Mouse (Mus musculus) forebrain, embryonic 14.5 days (tissue): ENCODE measurements around the gene Mafb. TPM values are rescaled to one million over a fixed set of nuclear protein-coding genes. Genes with fewer than 3 reads are reported as not detected.
A peak's percentile ranks its signal among the peaks of the same experiment; 100 is the strongest.

Experiments
- ATAC-seq: fragments of 200-750 bp; cut with Nextera tagmentation; 2 replicates; pipeline ENCODE4 v1.8.0; 2017; ENCODE audit warnings: mild to moderate bottlenecking, moderate library complexity
- DNase-seq: peaks from one replicate; pipeline ENCODE4 v3.0.0-alpha.2; 2015; ENCODE audit warnings: low spot score
- H3K27ac ChIP-seq: fragments of 300-500 bp; sonication (generic); 2 replicates; pipeline ENCODE4 v1.5.1; 2014; ENCODE audit warnings: low read depth, mild to moderate bottlenecking, control low read depth, low read length, moderate library complexity
- H3K27me3 ChIP-seq: fragments of 300-500 bp; sonication (generic); replicated peaks from 2 replicates; pipeline ENCODE4 v1.6.1; 2014; ENCODE audit warnings: low read length, control low read depth, mixed read lengths; ENCODE audit not compliant: control insufficient read depth, insufficient read depth
- H3K36me3 ChIP-seq: fragments of 300-500 bp; sonication (generic); 2 replicates; pipeline ENCODE4 v1.6.1; 2014; ENCODE audit warnings: low read length, control low read depth; ENCODE audit not compliant: control insufficient read depth, insufficient read depth
- H3K4me1 ChIP-seq: fragments of 300-500 bp; sonication (generic); 2 replicates; pipeline ENCODE4 v1.6.1; 2014; ENCODE audit warnings: antibody characterized with exemption, low read length, control low read depth; ENCODE audit not compliant: control insufficient read depth, insufficient read depth
- H3K4me2 ChIP-seq: fragments of 300-500 bp; sonication (generic); 2 replicates; pipeline ENCODE4 v1.6.1; 2014; ENCODE audit warnings: mild to moderate bottlenecking, control low read depth, low read length
- H3K4me3 ChIP-seq: fragments of 300-500 bp; sonication (generic); 2 replicates; pipeline ENCODE4 v1.5.1; 2014; ENCODE audit warnings: low read depth, low read length, control low read depth
- H3K9ac ChIP-seq: fragments of 300-500 bp; sonication (generic); 2 replicates; pipeline ENCODE4 v1.6.1; 2014; ENCODE audit warnings: mild to moderate bottlenecking, low read length, control low read depth, moderate library complexity
- H3K9me3 ChIP-seq: fragments of 300-500 bp; sonication (generic); replicated peaks from 2 replicates; pipeline ENCODE4 v1.6.1; 2016; ENCODE audit warnings: low read length, control low read depth, mixed read lengths; ENCODE audit not compliant: control insufficient read depth
- WGBS: fragments of 180-500 bp; shearing (Covaris S2); extraction: QIAGEN DNeasy Blood & Tissue Kit; methylation state at CpG from one replicate; pipeline ENCODE4 v1.1.7; 2014; 5-methylcytosine and 5-hydroxymethylcytosine counted together
- polyA plus RNA-seq: library from polyadenylated mRNA; unstranded; fragments of >200 nt; fragmentation: Nextera tagmentation; extraction: Ambion mirVana; gene quantifications from 2 replicates; pipeline ENCODE4 v1.2.1, GENCODE M21; 2014

Gene Mafb
- polyA plus RNA-seq, result 6.1 and 8.3 TPM in 2 replicates

GRCm38 (mm10) chr2:160366980-160367338 is at the start of gene Mafb:
Gene Mafb, minus strand, starts transcription at chr2:160367065.
- ATAC-seq, result peak; percentile 92
- H3K9ac ChIP-seq, result peak within 1 kb of the TSS; percentile 81
- H3K4me3 ChIP-seq, result peak within 1 kb of the TSS; percentile 59
- peaks cover 7% of the 10 kb centered on the region; the same call in 1 of the 2 replicates for H3K4me1 ChIP-seq
- no peaks in the 10 kb centered on the region for H3K36me3 ChIP-seq
- WGBS, result 0% methylated on average over 36 of the region's 37 CpGs
- H3K4me2 ChIP-seq, result peak within 1 kb of the TSS; percentile 94
- peaks cover 73% of the 10 kb centered on the region for H3K27me3 ChIP-seq
- H3K9me3 ChIP-seq, result no peaks in the 10 kb centered on the region
- DNase-seq, result peak; percentile 97
- peak within 1 kb of the TSS; percentile 94 for H3K27ac ChIP-seq

DNA sequence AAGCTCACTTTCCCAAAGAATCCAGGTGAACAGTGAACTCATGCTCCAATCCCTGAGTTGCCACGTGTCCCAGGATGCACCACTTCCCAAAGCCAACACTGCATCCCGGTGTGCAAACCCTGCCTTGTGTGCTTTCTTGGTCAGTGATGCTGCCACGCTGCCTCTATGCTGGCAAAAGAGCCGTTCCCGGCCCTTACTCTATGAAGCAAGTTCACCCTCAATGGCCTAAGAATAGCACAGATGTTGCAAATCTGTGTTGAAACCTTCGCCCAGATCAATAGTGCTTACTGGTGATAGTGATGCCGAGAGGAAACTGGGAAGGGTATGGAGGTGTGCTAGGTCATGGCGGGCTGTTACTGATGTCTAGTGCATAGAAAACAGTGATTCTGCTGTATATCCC is 48.3 kb upstream of the Mafb start:
- ATAC-seq (no peak), DNase-seq (no peak)
- no peak overlapping the region for H3K27ac ChIP-seq
- no peak overlapping the region for H3K4me2 ChIP-seq
- no peaks in the 10 kb centered on the region for H3K9me3 ChIP-seq
- H3K4me3 ChIP-seq, result no peak overlapping the region
- no peaks in the 10 kb centered on the region for H3K27me3 ChIP-seq
- WGBS, result 93% methylated on average over 8 of the region's 8 CpGs
- no peaks in the 10 kb centered on the region for H3K4me1 ChIP-seq
- no peak overlapping the region for H3K9ac ChIP-seq
- H3K36me3 ChIP-seq, result no peaks in the 10 kb centered on the region

DNA sequence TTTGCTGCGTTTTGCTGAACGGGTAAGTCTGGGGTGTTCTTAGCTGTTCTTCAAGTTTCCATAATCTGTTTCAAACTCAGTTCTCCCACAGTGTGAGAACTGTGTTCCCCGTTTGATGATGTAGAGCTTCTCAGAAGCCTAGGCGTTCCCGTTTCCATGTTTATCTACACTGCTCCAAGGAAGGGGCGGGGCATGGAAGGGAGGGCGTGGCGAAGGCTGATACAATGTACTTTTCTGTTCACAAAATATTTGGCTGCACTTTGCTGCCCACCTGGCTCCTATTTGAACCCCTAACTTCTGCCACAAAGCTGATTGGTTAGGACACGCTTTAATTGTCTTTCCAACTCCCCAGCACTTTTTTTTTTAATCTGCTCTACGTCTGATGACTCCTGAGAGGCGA is 47.9 kb upstream of the Mafb start:
- ATAC-seq, result no peak
- H3K9me3 ChIP-seq, result no peaks in the 10 kb centered on the region
- H3K4me1 ChIP-seq, result no peaks in the 10 kb centered on the region
- H3K4me3 ChIP-seq, result no peak overlapping the region
- no peaks in the 10 kb centered on the region for H3K36me3 ChIP-seq
- WGBS, result 95% methylated on average over 11 of the region's 11 CpGs
- DNase-seq, result no peak
- H3K27ac ChIP-seq, result no peak overlapping the region
- no peak overlapping the region for H3K9ac ChIP-seq
- H3K27me3 ChIP-seq, result no peaks in the 10 kb centered on the region
- no peak overlapping the region for H3K4me2 ChIP-seq

DNA sequence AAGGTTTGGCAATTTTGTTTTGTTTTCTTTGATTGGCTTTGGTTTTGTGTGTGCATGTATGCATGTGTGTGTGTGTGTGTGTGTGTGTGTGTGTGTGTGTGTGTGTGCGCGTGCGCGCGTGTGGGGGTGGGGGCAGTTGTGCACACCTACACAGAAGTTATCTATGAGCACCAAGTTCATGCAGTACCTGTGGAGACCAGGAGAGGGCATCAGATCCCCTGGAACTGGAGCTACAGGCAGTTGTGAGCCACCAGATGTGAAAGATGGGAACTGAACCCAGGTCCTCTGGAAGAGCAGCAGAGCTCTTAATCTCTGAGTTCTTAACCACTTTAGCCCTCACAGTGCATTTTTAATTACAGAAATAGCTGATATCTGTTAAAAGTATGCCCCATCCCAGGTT is 47.1 kb upstream of the Mafb start:
- H3K4me1 ChIP-seq, result no peaks in the 10 kb centered on the region
- H3K4me3 ChIP-seq, result no peak overlapping the region
- no peak overlapping the region for H3K9ac ChIP-seq
- H3K4me2 ChIP-seq, result no peak overlapping the region
- ATAC-seq (no peak), DNase-seq (no peak)
- 99% methylated on average over 5 of the region's 5 CpGs for WGBS
- H3K27ac ChIP-seq, result no peak overlapping the region
- no peaks in the 10 kb centered on the region for H3K36me3 ChIP-seq
- no peaks in the 10 kb centered on the region for H3K27me3 ChIP-seq
- H3K9me3 ChIP-seq, result no peaks in the 10 kb centered on the region

DNA sequence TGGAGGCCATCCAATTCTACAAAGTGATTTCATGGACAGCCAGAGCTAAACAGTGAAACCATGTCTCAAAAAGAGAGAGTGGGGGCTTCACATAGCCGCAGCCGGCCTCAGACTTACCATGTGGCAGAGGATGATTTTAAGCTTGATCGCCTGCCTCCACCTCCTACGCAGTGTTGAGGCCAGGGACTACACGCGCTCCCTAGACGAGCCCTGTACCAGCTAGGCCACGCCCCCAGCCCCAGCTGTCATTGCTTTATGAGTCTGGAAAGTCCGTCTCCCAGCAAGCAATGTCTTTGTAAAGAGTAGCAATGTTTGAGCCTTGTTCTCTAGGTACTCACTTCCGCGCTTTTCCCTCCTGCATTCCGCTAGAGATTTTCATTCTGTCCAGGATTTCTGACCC is 46.2 kb upstream of the Mafb start:
- H3K9ac ChIP-seq, result no peak overlapping the region
- H3K27ac ChIP-seq, result no peak overlapping the region
- H3K4me3 ChIP-seq, result no peak overlapping the region
- H3K36me3 ChIP-seq, result no peaks in the 10 kb centered on the region
- no peaks in the 10 kb centered on the region for H3K4me1 ChIP-seq
- no peaks in the 10 kb centered on the region for H3K9me3 ChIP-seq
- DNase-seq (peak; percentile 51), ATAC-seq (no peak)
- WGBS, result 51% methylated on average over 12 of the region's 12 CpGs
- H3K4me2 ChIP-seq, result no peak overlapping the region
- H3K27me3 ChIP-seq, result no peaks in the 10 kb centered on the region

DNA sequence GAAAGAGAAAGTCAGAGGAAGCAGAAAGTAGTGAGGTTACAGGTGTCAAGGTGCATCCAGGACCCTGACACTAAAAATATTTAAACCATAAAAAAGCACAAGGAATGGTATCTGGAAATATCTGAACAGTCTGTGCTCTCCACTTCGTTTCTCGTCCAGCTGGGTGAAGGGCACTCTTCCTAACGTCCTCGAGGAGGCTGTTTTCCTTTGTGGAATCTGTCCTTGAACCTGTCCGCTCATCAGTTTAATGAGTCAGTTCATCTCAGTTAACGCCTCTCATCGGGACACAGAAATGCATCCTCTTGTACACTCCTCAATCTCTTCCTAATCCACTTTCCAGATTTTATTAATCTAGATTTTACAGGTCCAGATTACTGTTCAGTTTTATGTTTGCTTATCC is 44.6 kb upstream of the Mafb start:
- Histone ChIP-seq H3K4me3 (no peak overlapping the region), H3K36me3 (no peaks in the 10 kb centered on the region), H3K27ac (no peak overlapping the region), H3K9ac (no peak overlapping the region), H3K27me3 (no peaks in the 10 kb centered on the region), H3K4me1 (no peaks in the 10 kb centered on the region), H3K4me2 (no peak overlapping the region), H3K9me3 (no peaks in the 10 kb centered on the region)
- ATAC-seq (no peak), DNase-seq (no peak)
- WGBS, result 74% methylated on average over 7 of the region's 7 CpGs

DNA sequence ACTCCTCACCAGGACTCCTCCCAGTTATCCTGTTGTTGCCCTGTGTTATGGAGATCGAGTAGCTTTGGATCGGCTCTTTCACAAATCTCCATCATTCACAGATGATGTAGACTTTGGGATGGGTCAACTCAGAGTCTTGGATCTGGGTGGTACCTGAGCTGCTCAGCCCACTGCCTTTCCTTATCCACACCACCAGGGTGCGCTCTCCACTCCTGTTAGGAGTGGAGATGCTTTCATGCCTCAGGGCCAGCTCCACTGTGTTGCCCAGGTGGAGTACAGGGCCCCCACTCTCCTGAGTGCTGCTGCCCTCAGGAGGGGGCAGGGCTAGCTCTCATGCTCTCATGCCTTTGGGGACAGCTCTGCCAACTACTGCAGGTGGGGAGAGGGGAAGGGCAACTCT is 40.9 kb upstream of the Mafb start:
- Histone ChIP-seq H3K27ac (no peak overlapping the region), H3K4me1 (no peaks in the 10 kb centered on the region), H3K9ac (no peak overlapping the region), H3K27me3 (no peaks in the 10 kb centered on the region), H3K4me3 (no peak overlapping the region), H3K4me2 (no peak overlapping the region), H3K9me3 (no peaks in the 10 kb centered on the region), H3K36me3 (no peaks in the 10 kb centered on the region)
- ATAC-seq (no peak), DNase-seq (no peak)
- 88% methylated on average over 3 of the region's 3 CpGs for WGBS

DNA sequence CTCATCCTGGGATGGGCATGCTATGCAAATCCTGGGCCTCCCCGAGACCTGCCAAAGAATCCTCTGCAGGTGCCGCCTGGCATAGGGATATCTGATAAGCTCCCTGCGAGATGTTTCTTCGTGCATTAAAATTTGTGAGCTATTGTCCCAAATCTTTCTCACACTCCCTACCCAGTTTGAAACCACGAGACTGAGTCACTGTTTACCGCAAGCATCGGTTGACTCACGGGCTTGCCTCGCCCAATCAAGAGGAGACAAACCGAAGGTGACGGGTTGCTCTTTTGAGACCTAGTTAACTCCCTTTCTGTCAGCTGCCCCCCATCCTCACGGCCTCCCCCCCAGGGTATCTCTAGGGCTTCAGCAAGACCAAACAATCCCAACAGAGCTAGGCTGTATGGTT is 30.9 kb upstream of the Mafb start:
- Histone ChIP-seq H3K9ac (no peak overlapping the region), H3K4me2 (no peak overlapping the region), H3K27me3 (no peaks in the 10 kb centered on the region), H3K9me3 (no peaks in the 10 kb centered on the region), H3K36me3 (no peaks in the 10 kb centered on the region), H3K4me1 (no peaks in the 10 kb centered on the region), H3K27ac (no peak overlapping the region), H3K4me3 (no peak overlapping the region)
- WGBS, result 83% methylated on average over 12 of the region's 12 CpGs
- ATAC-seq (no peak), DNase-seq (no peak)

- no peak overlapping the region for H3K4me2 ChIP-seq
- no peak overlapping the region for H3K9ac ChIP-seq
- no peaks in the 10 kb centered on the region for H3K36me3 ChIP-seq
- H3K27ac ChIP-seq, result no peak overlapping the region
- H3K27me3 ChIP-seq, result no peaks in the 10 kb centered on the region
- H3K4me1 ChIP-seq, result no peaks in the 10 kb centered on the region
- no peaks in the 10 kb centered on the region for H3K9me3 ChIP-seq
- H3K4me3 ChIP-seq, result no peak overlapping the region
- WGBS, result 74% methylated on average over 7 of the region's 7 CpGs
- ATAC-seq, result no peak
- no peak for DNase-seq
These were observed 27.9 kb upstream of the Mafb start for GRCm38 (mm10) chr2:160394735-160395134.
